Mouse (Mus musculus): ENCODE measurements around the gene Pafah2. TPM values are rescaled to one million over a fixed set of nuclear protein-coding genes. Genes with fewer than 3 reads are reported as not detected.

The Pafah2 gene
- total RNA-seq (2021) = 10 to 100 TPM; 15.2 to 17.8 TPM
- long read RNA-seq, experiment 1, transcript Pafah2-201 (11 exons, 2,248 nt) = major isoform, 17 of 27 reads
- long read RNA-seq, experiment 1, partial matches to known transcripts = 5 of 27 reads
- long read RNA-seq, experiment 1, other reads (novel, unspliced or antisense) = 5 of 27 reads
- long read RNA-seq, experiment 2, transcript Pafah2-201 (11 exons, 2,248 nt) = major isoform, 25 of 45 reads
- long read RNA-seq, experiment 2, partial matches to known transcripts = 9 of 45 reads
- long read RNA-seq, experiment 2, other reads (novel, unspliced or antisense) = 11 of 45 reads

DNA sequence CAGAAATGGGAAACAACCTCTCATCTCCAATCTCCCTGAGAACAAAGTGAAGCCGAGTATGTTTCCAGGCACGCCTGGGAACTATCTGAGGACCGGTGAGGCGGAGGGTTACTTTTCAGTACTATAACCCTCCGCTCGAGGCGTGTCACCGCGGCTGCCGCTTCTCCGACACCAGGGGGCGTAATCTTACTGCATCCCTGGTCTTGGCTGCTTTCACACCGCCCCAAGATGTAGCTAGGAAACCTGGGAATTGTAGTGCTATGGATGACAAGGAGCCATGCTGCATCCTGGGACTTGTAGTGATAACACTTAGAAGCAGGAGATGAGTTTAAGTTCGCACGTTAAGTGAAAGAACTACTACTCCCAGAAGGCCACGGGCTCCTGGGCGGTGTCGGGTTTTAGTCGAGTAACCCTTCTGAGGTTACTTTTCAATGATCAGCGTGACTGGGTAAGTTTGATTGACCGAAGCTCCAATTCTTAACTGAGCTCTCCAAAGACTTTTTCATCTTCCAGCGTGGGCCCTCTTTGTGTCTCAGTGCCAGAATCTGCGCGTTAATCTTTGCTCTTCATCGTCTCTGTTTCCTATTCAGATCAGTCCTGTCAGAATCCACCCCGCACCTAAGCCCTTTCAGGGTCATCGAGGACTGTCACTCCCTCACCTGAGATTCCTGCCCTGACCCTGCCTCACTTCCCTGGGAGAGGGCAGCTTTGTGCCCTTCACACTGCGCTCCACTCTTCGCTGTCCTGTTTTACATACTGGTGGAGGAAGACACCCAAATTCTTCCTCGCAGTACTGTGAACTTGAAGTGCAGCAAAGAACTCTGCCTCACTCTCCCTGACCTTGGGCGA lies at the start of gene Pafah2:
Pafah2 (plus strand) TSS at position 344 of the 849 bp plus-strand sequence.
- peak; percentile 84 to 86 for DNase-seq (ENCODE audit: low spot score in 2 of 2)

DNA sequence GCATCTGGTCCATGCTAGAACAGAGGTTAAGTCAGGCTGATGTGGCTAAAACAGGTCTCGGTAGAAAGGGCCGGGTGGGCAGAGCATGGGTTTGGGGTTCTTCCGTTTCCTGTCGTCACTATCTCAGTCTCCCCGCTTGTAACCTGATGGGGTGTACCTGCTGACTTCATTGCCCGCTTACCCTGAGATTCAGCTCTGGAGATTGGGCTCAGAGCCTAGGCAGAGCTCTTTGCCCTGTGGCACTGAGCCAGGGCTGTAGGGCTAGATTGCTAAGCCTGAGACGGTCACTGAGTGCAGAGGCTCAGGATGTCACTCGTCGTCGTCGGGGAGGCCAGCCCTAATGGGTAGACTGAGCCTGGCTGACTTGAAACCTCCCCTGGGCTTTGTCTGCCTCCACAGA lies 48.0 kb upstream of the Pafah2 start:
- no peak for DNase-seq (ENCODE audit: low spot score in 2 of 2)

DNA sequence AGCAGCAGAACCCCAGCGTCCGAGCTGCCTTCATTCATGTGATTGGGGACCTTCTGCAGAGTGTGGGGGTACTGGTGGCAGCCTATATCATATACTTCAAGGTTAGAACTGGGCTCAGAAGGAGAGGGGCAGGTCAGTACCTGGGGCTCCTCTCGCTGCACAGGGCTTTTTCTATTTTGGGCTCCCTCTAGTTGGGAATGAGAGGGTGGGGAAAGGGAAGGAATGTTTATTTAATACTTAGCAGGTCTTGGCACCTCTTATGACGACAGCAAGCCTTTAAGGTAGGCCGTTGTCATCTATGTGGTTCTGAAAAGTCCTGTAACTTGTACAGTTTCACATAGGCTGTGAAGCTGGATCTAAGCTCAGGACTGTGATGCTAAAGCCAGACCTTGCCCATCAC lies 47.6 kb upstream of the Pafah2 start:
- no peak for DNase-seq (ENCODE audit: low spot score in 2 of 2)

DNA sequence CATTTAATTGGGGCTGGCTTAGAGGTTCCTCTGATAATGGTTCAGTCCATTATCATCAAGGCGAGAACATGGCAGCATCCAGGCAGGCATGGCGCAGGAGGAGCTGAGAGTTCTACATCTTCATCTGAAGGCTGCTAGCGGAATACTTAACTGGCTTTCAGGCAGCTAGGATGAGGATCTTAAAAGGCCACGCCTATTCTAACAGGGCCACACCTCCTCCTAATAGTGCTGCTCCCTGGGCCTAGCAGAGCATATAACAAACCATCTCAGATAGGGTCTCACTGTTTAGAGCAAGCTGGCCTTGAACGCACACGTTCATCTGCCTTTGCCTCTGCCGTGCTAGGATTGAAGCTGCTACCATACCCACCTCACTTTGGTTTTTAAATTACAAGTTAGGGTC lies 46.3 kb upstream of the Pafah2 start:
- DNase-seq (ENCODE audit: low spot score in 2 of 2) = no peak

DNA sequence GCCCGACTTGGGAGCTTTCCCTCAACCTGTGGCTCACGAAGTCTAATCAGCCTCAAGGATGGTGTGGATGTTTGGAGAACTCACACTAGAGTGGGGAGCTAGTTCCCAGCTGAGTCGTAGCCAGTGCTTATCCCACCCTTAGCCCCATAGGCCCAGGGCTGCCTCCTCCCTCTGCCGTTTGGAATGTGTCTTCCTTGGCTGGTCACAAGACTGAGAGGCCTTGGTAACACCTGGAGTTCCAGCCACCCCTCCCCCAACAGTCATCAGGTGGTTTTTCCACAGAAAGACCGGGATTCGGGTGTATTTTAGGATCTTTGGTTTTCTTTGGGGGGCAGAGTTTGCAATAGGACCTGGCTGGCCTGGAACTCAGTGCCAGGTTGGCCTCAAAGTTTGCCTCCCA lies 45.5 kb upstream of the Pafah2 start:
- no peak for DNase-seq (ENCODE audit: low spot score in 2 of 2)

DNA sequence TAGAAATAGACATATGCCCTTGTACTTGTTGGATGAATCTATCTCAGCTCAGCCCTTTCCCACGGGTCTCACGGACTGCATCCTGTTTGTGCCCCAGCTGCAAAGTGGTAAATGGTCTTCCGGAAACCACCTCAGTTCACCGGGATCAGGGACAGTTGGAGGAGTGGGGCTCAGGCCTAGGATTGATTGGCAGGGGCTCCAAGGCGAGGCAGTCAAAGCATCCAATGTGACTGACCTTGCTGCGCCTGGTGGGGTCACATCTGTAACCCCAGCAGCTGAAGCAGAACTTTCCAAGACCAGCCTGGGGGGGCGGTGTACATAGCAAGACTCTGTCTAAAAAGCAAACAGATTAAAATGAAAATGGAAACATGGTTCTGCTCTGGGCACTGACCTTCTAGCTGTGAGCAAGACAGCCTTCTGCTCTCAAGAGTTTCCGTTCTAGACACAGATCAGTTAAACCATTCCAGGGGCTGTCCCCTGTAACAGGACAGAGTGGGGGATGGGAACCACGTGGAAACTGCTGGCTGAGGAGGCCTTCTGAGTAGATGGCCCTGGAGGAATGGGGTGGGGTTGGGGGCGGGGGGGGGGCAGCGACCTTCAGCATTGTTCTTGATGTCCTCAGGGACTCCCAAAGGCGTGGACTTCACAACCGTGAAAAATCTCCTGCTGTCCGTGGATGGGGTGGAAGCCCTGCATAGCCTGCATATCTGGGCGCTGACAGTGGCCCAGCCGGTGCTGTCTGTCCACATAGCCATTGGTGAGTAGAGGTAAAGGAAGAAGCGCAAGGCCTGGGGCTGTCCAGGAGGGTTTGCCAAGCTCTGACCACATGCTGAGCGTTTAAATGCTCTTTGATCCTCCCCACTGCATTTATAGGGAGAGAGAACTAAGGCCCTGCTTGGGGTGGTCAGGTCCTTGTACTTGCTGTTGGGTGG lies 44.5 kb upstream of the Pafah2 start:
- no peak for DNase-seq (ENCODE audit: low spot score in 2 of 2)

DNA sequence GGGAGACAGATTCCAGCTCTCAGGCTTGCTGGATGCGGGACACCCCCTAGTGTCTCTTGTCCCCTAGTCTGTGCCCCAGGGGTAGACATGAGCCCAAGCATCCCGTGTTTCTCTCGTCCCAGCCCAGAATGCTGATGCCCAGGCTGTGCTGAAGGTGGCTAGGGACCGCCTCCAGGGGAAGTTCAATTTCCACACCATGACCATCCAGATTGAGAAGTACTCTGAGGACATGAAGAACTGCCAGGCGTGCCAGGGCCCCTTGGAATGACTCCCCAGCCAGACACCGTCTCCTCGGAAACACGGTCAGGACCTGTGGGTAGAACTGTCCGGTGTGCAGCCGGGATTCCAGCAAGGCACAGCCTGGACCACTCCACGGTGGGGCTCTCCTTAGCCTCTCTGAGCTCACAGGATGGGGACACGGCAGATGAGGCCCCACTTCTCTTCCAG lies 43.8 kb upstream of the Pafah2 start:
- no peak for DNase-seq (ENCODE audit: low spot score in 2 of 2)

DNA sequence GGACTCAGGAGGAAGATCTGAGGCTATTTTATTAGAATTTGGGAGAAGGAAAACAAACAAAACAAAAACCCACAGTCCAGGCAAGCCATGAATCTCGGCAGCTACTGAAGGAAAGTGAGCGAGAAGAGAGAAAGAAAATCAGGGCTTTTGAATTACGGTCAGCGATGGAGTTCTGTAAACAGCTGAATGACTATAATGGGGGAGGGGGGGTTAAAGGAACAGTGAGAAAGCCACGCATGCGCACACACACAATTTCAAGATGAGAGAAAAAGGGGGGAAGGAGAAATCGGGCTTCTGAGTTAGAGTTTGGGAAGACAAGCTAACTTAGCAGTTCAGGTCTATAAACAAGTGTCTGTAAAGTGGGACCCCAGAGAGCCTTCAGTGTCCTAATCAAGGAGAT lies 43.2 kb upstream of the Pafah2 start:
- no peak for DNase-seq (ENCODE audit: low spot score in 2 of 2)

DNA sequence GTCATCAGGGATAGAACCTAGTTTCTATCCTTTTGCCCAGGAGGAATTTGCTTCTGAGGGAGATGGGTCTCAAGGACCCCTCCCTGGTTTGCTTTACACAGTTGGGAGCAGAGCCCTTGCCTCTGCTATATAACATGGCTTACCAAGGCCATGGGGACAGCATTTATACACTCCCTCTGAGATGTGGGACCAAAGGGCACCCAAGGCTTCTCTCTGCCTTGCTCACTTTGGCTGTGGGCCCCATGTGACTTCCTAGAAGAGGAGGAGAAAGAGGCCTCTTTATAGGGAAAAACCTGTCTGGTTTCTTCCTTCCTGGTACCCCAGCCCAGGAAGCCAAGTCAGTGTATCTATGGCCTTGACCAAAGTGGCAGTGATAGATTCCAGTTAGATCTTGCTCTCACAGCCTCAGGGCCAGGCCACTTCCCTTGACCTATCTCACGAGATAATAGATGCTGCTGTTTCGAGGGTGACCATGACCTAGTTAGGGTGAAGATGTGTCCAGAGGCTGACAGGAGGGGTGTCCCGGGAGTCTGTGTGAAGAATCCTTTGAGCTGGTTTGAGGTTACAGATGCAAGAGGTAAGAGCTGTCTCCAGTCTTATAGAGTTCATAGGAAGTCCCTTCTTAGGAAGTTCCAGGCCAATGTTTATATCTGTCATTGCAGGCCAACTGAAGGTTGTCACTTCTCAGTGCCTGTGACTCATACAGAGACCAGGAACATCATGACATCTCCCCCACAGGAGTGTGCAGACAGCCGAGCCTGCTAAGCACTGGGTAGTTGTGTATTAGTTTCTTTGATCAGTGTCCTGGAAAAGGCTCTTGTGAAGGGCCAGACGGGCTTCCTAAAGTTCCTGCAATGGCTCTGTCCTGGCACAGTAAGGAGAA lies 42.4 kb upstream of the Pafah2 start:
- peak in 1 of 2 experiments; percentile 36 for DNase-seq (ENCODE audit: low spot score in 2 of 2)

DNA sequence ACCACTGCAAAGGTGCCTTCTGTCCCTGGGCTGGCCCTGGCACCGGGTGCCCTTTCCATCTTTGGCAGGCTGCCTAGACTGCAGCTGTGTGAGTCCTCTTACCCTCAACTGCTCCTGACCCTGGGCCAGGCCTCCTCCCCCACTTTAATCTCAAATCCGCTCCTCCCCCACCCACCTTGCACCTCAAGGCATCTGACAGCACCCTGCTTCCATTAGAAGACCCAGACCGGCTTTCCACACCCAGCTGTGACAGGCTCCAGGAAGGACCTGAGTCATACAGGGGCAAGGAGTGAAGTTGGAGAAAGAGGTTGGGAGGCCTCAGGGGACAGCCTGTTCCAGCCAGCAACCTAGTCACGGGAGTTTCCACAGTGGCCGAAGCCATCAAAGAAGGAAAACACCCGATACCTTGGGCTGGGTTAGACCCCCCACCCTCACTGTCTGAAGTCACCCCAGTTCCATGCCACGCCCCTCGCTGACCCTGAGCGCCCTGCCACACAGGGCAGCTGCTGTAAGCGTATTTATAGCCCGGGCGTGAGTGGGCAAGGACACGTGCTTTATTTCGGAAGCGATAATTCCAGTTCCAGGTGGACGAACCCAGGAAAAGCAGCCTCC lies 40.2 kb upstream of the Pafah2 start:
- DNase-seq (ENCODE audit: low spot score in 2 of 2) = peak; percentile 62 to 74

DNA sequence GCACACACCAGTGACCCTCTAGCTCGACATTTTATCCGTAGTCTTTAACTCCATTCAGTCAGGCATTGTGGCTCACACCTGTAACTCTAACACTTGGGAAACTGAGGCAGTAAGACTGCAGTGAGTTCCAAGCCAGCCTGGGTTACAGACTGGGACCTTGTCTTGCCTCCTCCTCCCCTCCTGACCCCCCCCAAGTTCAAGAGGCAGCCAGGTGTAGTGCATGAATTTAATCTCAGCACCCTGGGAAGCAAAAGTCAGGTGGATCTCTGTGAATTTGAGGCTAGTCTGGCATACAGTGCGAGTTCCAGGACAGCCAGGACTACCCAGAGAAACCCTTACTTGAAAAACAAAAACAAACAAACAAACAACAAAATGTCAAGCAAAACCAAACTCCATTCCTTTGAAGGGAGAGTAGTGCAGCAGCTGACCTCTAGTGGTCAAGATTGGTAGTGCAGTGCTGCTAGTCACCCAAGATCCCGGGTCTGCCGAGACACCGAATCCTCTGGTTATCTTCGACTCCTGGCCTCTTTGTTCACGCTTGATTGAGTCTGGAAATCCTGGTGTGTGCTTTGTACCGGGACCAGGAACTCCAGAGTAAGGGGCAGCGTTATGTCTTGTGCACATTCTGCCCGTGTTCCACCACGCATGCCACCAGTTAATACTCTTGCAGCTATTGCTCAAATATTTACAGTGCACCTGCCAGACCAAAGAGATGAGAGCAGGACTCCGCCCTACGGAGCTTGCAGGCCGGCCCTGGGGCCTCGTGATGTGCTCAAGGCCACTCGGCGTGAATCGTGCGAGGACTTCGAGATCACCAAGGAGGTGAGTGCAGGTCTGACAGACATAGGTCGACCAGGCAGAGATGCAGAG lies 39.3 kb upstream of the Pafah2 start:
- peak; percentile 79 to 83 for DNase-seq (ENCODE audit: low spot score in 2 of 2)

DNA sequence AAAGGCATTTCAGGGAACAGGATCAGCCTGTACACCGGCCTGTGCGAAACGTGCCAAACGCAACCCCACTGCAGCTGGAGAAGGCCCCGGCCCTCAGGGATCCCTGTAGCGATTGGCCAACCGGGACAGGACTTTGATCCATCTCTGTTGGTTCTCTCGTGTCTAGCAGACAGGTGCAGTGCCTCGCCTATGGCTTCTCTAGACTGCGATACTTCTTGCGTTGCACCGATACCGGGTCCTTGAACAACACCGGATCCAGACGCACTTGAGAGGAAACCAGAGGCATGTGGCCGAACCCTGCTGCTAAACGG lies 38.7 kb upstream of the Pafah2 start:
- DNase-seq (ENCODE audit: low spot score in 2 of 2) = no peak

DNA sequence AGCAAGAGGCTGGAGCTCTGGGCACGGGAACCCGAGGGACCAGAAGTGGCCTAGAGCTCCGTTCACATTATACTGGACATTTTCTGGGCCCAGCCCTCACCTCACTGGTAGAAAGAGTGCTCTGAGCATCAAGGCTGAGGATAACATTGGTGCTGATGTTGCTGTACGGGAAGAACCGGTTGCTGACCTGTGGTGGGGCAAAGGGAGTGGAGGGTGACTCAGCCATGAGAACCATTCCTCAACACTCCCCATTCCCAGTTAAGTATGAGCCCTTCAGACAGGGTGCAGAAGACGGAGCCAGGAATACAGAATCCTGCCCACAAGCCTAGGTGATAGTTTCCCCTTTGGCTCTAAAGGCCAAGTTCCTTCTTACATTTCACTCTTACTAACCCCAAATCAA lies 36.5 kb upstream of the Pafah2 start:
- DNase-seq (ENCODE audit: low spot score in 2 of 2) = no peak

DNA sequence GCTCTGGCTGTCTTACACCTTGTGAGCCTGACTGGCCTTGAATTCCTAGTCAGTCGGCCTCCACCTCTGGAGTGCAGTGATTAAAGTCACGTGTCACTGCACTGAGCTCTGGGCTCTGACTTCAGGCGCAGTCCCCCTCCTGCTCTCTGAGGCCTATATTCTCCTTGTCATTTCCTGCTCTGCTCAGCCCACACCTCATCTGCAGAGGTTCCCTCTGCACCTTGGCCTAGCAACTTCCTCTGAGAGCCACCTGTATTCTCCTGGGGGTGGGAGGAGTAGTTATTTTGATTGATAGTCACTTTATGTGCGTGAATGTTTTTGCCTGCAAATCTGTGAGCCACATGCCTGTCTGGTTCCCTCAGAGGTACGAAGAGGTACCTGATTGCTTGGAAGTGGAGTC lies 34.9 kb upstream of the Pafah2 start:
- DNase-seq (ENCODE audit: low spot score in 2 of 2) = no peak

DNA sequence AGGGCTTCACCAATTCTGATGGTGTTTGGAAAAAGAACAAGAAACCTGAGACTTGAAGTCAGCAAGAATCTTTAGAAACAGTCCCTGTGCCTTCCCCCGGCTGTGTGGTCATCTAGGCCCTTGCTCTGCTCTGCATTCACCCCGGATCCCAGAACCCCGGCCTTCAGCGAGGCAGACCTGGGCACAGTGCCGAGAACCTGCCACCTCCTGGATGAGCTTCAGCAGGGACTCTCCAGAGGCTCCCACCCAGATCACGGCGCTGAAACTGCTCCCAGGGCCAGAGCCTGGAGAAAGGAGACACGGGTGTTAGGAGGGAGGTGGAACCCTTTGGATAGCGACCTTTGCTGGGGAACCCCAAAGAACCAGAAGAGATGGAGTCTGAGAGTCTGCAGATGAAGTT lies 34.0 kb upstream of the Pafah2 start:
- peak in 1 of 2 experiments; percentile 54 for DNase-seq (ENCODE audit: low spot score in 2 of 2)

DNA sequence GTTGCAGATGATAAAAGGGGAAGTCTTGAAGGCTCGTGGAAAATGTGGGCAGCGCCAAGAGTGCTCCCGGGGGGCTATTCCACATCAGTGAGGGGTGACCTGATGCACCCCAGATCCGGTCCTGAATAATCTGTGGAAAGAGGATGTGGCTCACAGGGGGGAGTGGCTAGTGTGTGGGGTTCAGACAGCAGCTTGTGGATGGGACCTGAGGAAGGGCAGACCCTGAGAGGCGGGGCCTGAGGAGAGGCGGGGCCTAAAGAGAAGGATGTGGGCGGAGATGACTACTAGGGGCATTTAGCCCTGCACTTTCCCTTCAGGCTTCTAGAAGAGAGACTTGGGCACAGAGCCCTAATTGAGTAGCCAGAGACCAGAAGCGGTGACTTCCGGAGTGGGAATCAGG lies 33.5 kb upstream of the Pafah2 start:
- DNase-seq (ENCODE audit: low spot score in 2 of 2) = peak; percentile 41 to 56

DNA sequence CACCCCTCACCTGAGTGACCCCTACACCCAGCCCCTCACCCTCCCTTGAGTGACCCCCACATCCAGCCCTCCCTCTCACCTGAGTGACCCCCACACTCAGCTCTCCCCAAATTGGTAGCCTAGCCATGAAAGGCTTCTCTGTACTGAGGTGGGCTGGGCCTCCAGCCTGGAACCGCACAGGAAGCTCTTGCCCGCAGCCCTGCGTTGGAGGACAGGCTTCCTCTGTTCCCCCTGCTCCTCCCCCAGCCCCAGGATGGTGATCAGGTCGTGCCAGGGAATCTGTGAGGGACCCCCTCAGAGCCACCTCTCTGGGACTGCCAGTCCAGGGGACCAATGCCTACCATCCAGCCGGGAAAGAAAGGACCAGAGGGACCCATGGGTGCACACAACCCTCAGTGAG lies 30.8 kb upstream of the Pafah2 start:
- DNase-seq (ENCODE audit: low spot score in 2 of 2) = no peak

DNA sequence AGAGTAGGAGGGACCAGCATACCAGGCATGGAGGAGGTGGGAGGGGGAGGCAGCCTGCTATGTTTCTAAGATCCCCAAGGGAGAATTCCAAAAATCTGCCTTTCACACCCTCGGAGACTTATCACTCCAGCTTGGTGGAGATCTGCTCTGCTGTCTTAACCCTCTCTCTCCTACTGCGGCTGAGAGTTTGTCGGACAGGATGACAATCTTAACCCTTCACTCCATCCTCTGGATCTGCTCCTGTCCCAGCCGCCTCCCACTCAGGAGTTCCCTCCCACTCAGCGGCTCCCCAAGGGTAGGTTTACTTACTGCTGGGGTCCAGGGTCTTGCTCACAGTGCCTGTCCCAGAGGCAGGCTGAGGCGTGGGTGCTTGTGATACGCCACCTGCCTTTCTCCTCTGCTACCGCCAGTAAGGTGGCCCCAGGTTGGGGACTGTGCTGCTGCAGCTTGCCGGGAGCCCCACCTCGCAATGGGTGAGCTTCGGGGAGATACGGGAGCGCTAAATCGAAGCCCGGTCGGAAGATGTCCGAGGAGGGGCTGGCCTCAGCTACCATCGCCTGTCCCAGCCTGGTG lies 25.4 kb upstream of the Pafah2 start:
- DNase-seq (ENCODE audit: low spot score in 2 of 2) = no peak

Measured in adrenal gland, adult 18-20 months (tissue).